Mouse (Mus musculus) embryonic facial prominence, embryonic 11.5 days (tissue): ENCODE results near the gene Synm. TPM values are rescaled to one million over a fixed set of nuclear protein-coding genes. Genes with fewer than 3 reads are reported as not detected.

ENCODE experiments used
- ATAC-seq: fragments of 200-750 bp; cut with Nextera tagmentation; replicated peaks from 2 replicates; pipeline ENCODE4 v1.8.0; 2017; ENCODE audit warnings: low read depth; ENCODE audit not compliant: insufficient number of reproducible peaks, low FRiP score, low TSS enrichment
- DNase-seq: peaks from one replicate; pipeline ENCODE4 v3.0.0-alpha.2; 2015; ENCODE audit warnings: low spot score
- H3K27ac ChIP-seq: fragments of 300-500 bp; sonication (generic); replicated peaks from 2 replicates; pipeline ENCODE4 v1.5.1; 2014; ENCODE audit warnings: mild to moderate bottlenecking, low read depth, low read length, control low read depth
- H3K27me3 ChIP-seq: fragments of 300-500 bp; sonication (generic); 2 replicates; pipeline ENCODE4 v1.6.1; 2014; ENCODE audit warnings: mild to moderate bottlenecking, low read length, moderate library complexity, mixed read lengths; ENCODE audit not compliant: control insufficient read depth, insufficient read depth
- H3K36me3 ChIP-seq: fragments of 300-500 bp; sonication (generic); replicated peaks from 2 replicates; pipeline ENCODE4 v1.6.1; 2014; ENCODE audit warnings: low read depth, mild to moderate bottlenecking, low read length, moderate library complexity, mixed read lengths; ENCODE audit not compliant: control insufficient read depth, insufficient read depth
- H3K4me1 ChIP-seq: fragments of 300-500 bp; sonication (generic); 2 replicates; pipeline ENCODE4 v1.6.1; 2014; ENCODE audit warnings: low read length, mixed read lengths; ENCODE audit not compliant: control insufficient read depth, insufficient read depth
- H3K4me2 ChIP-seq: fragments of 300-500 bp; sonication (generic); 2 replicates; pipeline ENCODE4 v1.6.1; 2014; ENCODE audit warnings: low read depth, mild to moderate bottlenecking, control low read depth, low read length, moderate library complexity
- H3K4me3 ChIP-seq: fragments of 300-500 bp; sonication (generic); 2 replicates; pipeline ENCODE4 v1.5.1; 2014; ENCODE audit warnings: low read depth, low read length, control low read depth
- H3K9ac ChIP-seq: fragments of 300-500 bp; sonication (generic); replicated peaks from 2 replicates; pipeline ENCODE4 v1.6.1; 2014; ENCODE audit warnings: mild to moderate bottlenecking, control low read depth, low read length
- H3K9me3 ChIP-seq: fragments of 300-500 bp; sonication (generic); replicated peaks from 2 replicates; pipeline ENCODE4 v1.6.1; 2016; ENCODE audit warnings: mild to moderate bottlenecking, low read length, inconsistent platforms, mixed read lengths; ENCODE audit not compliant: control insufficient read depth
- WGBS: fragments of 180-500 bp; shearing (Covaris S2); extraction: QIAGEN DNeasy Blood & Tissue Kit; methylation state at CpG from one replicate; pipeline ENCODE4 v1.1.7; 2014; 5-methylcytosine and 5-hydroxymethylcytosine counted together
- polyA plus RNA-seq: library from polyadenylated mRNA; unstranded; fragments of >200 nt; fragmentation: Nextera tagmentation; extraction: Ambion mirVana; gene quantifications from 2 replicates; pipeline ENCODE4 v1.2.1, GENCODE M21; 2014

Synm gene
- polyA plus RNA-seq, 1 experiment from 2014 or later: 1.3 TPM

DNA sequence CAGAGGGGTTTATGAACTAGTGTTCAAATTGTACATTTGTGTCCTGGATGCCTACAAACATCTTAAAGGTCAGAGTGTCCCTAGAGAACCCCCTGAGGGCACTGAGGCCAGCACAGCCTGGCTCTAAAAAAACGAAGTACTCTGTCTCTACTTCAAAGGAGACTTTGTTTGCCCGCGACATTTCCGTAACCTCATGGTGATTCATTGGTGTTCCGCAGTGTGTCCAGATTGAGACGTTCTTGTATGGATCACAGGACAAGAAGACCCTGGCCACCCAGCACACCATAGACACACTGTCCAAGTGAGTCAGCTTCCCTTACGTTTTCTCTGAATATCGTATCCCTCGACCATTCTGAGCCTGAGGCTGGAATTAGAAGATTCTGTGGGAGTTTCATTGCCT lies 34.5 kb downstream of the Synm start:
- no peak overlapping the region for H3K27ac ChIP-seq
- no peaks in the 10 kb centered on the region for H3K27me3 ChIP-seq
- peaks cover 2% of the 10 kb centered on the region; the same call in 1 of the 2 replicates for H3K36me3 ChIP-seq
- H3K4me2 ChIP-seq: no peak overlapping the region
- ATAC-seq (no peak), DNase-seq (no peak)
- 40% methylated on average over 9 of the region's 9 CpGs for WGBS
- no peaks in the 10 kb centered on the region for H3K4me1 ChIP-seq
- H3K4me3 ChIP-seq: no peak overlapping the region
- H3K9me3 ChIP-seq: no peaks in the 10 kb centered on the region
- H3K9ac ChIP-seq: no peak overlapping the region

DNA sequence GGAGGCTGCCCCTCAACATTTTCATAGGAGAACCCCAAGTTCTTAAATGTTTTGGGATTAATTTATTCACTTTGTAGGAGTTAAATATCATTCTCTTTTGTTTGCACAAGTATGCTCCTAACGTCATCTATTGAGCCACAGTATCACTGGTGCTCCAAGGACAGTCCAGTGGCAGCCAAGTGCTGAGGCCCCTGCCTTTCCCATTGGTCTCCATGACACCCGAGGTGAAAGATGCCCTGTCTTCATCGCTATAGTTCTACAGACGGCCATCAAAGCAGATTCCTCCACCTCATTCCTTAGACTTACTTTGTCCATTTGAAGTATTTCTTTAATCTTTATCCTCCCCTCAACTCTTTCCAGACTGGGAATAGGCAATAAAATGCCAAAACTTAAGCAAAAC lies 35.0 kb downstream of the Synm start:
- Histone ChIP-seq H3K9me3 (no peaks in the 10 kb centered on the region), H3K4me1 (no peaks in the 10 kb centered on the region), H3K27me3 (no peaks in the 10 kb centered on the region), H3K4me2 (no peak overlapping the region), H3K9ac (no peak overlapping the region), H3K27ac (no peak overlapping the region), H3K4me3 (no peak overlapping the region), H3K36me3 (peaks cover 2% of the 10 kb centered on the region; the same call in 1 of the 2 replicates)
- WGBS: 55% methylated on average over 4 of the region's 4 CpGs
- ATAC-seq (no peak), DNase-seq (no peak)

DNA sequence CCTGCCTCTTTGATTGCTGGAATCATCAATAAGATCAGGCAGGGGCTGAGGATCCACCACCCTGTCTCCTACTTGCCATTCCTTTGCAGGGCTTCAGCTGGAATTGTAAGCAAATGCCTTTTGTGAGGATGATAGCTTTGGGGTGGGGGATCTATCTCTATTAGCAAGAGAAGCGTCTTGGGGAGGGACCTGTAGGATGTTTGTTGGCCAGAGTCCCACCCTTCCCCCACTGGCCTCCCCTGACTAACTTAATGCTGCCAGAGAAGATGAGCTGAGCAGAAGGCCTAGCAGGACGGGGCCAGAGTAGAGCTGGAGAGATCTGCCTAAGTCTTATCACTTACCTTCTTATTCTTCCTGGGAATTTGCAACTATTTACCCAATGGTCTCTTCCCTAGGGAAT lies 37.4 kb downstream of the Synm start:
- no peaks in the 10 kb centered on the region for H3K4me1 ChIP-seq
- no peak overlapping the region for H3K4me3 ChIP-seq
- no peaks in the 10 kb centered on the region for H3K27me3 ChIP-seq
- no peak overlapping the region for H3K27ac ChIP-seq
- H3K36me3 ChIP-seq: no peaks in the 10 kb centered on the region
- no peak overlapping the region for H3K9ac ChIP-seq
- no peak for DNase-seq
- H3K4me2 ChIP-seq: no peak overlapping the region
- no peak for ATAC-seq
- no peaks in the 10 kb centered on the region for H3K9me3 ChIP-seq
- WGBS: 50% methylated on average over 2 of the region's 2 CpGs

DNA sequence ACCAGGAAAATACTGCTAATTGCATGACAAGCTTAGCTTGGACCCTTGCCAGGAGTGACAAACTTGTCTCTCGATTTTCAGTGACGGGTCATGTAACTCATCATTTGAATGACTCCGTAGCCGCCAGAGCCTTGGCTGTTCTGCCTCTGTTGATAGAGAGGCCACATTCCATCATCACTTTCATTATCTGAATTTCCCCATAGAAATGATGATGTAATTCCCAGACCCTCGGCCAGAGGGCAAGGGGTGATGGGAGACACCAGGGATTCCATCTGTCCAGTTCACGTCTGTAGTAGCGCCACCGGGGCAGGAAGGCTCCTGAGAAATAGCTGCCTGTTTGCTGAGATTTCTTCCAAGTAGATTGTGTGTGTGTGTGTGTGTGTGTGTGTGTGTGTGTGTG lies 40.7 kb downstream of the Synm start:
- WGBS: 73% methylated on average over 8 of the region's 8 CpGs
- H3K9me3 ChIP-seq: no peaks in the 10 kb centered on the region
- H3K27ac ChIP-seq: no peak overlapping the region
- H3K4me2 ChIP-seq: no peak overlapping the region
- no peaks in the 10 kb centered on the region for H3K36me3 ChIP-seq
- no peaks in the 10 kb centered on the region for H3K4me1 ChIP-seq
- no peak for DNase-seq
- no peaks in the 10 kb centered on the region for H3K27me3 ChIP-seq
- H3K9ac ChIP-seq: no peak overlapping the region
- no peak for ATAC-seq
- no peak overlapping the region for H3K4me3 ChIP-seq

DNA sequence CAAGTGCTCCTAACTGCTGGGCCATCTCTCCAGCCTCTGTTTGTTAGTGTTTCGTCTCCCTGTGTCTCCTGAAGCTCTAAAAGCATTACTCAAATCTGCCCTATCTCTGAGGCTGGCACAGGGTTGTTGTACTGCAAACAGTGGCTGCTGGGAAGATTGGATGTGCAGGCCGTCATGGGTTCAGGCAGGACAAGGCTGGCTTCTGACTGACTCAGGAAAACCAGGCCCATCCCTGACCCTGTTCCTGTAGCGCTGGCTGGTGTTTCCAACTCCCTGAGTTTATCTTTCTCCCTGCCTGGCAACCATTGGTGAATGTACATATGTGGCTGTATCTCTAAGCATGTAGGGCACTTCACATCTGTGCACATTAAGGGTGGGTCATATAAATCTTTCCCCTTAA lies 42.0 kb downstream of the Synm start:
- Histone ChIP-seq H3K27ac (no peak overlapping the region), H3K9me3 (no peaks in the 10 kb centered on the region), H3K4me2 (no peak overlapping the region), H3K36me3 (peaks cover 2% of the 10 kb centered on the region), H3K9ac (no peak overlapping the region), H3K27me3 (no peaks in the 10 kb centered on the region), H3K4me1 (no peaks in the 10 kb centered on the region), H3K4me3 (no peak overlapping the region)
- 80% methylated on average over 3 of the region's 3 CpGs for WGBS
- ATAC-seq: no peak
- no peak for DNase-seq

DNA sequence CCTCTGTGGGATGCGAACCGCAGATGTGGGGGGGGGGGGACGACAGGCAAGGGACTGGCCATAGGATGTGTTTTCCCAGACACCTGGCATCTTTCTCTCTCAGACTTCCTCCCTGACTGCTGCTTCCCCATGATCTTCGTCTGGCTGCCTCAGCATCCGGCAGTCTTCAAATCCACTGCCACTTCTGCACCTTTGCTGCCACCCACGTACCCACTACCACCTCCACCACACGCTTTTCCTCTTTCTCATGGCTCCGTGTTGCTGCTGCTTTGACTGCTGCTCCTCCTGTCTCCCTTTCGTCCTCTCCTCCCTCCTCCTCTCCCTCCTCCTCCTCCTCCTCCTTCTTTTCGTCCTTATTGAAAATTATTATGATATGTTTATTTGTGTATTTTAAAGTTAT lies 42.6 kb downstream of the Synm start:
- Histone ChIP-seq H3K27me3 (no peaks in the 10 kb centered on the region), H3K27ac (no peak overlapping the region), H3K9me3 (no peaks in the 10 kb centered on the region), H3K4me2 (no peak overlapping the region), H3K4me3 (no peak overlapping the region), H3K9ac (no peak overlapping the region), H3K36me3 (peaks cover 3% of the 10 kb centered on the region), H3K4me1 (no peaks in the 10 kb centered on the region)
- DNase-seq (no peak), ATAC-seq (no peak)
- 87% methylated on average over 10 of the region's 10 CpGs for WGBS

GRCm38 (mm10) chr7:67716213-67716878 lies 43.2 kb downstream of the Synm start:
- Histone ChIP-seq H3K27ac (no peak overlapping the region), H3K27me3 (no peaks in the 10 kb centered on the region), H3K4me1 (no peaks in the 10 kb centered on the region), H3K4me3 (no peak overlapping the region), H3K9ac (no peak overlapping the region), H3K9me3 (no peaks in the 10 kb centered on the region), H3K36me3 (peaks cover 3% of the 10 kb centered on the region), H3K4me2 (no peak overlapping the region)
- WGBS: 76% methylated on average over 11 of the region's 11 CpGs
- ATAC-seq (no peak; the same call in 1 of the 2 replicates), DNase-seq (no peak)

- H3K4me2 ChIP-seq: no peak overlapping the region
- H3K9ac ChIP-seq: no peak overlapping the region
- no peaks in the 10 kb centered on the region for H3K27me3 ChIP-seq
- no peak for ATAC-seq
- no peaks in the 10 kb centered on the region for H3K9me3 ChIP-seq
- peaks cover 3% of the 10 kb centered on the region for H3K36me3 ChIP-seq
- H3K4me3 ChIP-seq: no peak overlapping the region
- H3K27ac ChIP-seq: no peak overlapping the region
- no peak for DNase-seq
- 64% methylated on average over 7 of the region's 7 CpGs for WGBS
- no peaks in the 10 kb centered on the region for H3K4me1 ChIP-seq
These were observed 44.4 kb downstream of the Synm start for GRCm38 (mm10) chr7:67715176-67715575.
